Mouse (Mus musculus) C2C12 (cell line): ENCODE measurements around the gene Slc4a4.

Source experiments
- CTCF ChIP-seq: IDR thresholded peaks from one replicate; pipeline ENCODE4 v1.5.1; 2011; ENCODE audit not compliant: control insufficient read depth, insufficient read depth, insufficient read length
- MYOD1 ChIP-seq: IDR thresholded peaks from one replicate; pipeline ENCODE4 v1.6.1; 2011; ENCODE audit warnings: low read depth; ENCODE audit not compliant: control insufficient read depth, insufficient read length

DNA sequence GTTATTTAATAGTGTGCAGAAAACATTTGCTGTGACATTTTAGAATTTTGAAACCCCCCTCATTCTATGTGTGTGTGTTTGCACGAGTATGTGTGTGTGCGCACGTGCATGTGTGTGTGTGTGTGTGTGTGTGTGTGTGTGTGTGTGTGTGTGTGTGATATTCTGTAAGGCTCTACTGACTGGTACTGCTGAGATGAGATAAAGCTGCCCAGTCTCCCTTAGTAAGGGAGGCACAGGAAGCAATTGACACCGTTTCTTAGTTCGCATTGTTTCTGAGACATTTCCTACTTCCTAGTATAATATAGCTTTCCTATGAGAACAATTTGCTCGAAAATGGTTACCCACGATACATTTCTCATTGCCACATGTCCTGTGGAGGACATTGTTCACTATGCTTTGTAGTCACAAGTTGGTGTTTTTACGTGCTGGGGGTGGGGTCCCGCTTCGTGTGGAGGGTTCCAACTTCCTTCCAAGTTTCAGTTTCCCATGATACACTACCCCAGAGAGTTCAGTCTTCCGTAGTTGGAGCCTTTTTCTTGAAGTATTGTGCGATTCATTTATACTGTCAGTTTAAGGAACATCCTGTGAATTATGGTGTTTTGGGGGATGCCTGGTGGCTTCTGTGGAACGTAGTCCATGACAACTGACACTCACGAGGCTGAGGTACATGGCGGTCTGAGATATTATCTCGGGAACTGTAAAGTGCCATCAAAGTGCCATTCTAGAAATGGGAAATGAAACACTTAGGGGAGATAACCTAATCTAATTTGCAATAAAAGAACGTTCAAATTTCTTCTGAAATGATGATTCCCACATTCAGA is 66.3 kb downstream of the Slc4a4 start:
- TF ChIP-seq MYOD1 = no peak
- no peak for TF ChIP-seq CTCF
